Mouse (Mus musculus) liver, embryonic 11.5 days (tissue): ENCODE data around the gene Tanc1. TPM values are rescaled to one million over a fixed set of nuclear protein-coding genes. Genes with fewer than 3 reads are reported as not detected.
"Not testable (repeated sequence)": the region's sequence is repeated elsewhere in the genome, so short reads cannot be mapped to it uniquely, and the experiment has no call there.

ENCODE experiments used
- ATAC-seq: fragments of 200-750 bp; cut with Nextera tagmentation; replicated peaks from 2 replicates; pipeline ENCODE4 v1.8.0; 2017; ENCODE audit warnings: moderate number of reproducible peaks, mild to moderate bottlenecking, moderate TSS enrichment, moderate library complexity; ENCODE audit not compliant: low FRiP score
- DNase-seq: peaks from one replicate; pipeline ENCODE4 v3.0.0-alpha.2; 2017; ENCODE audit warnings: low spot score
- H3K27ac ChIP-seq: fragments of 300-500 bp; sonication (generic); 2 replicates; pipeline ENCODE4 v1.5.1; 2014; ENCODE audit warnings: mild to moderate bottlenecking, low read depth, low read length, control low read depth
- H3K27me3 ChIP-seq: fragments of 300-500 bp; sonication (generic); replicated peaks from 2 replicates; pipeline ENCODE4 v1.6.1; 2014; ENCODE audit warnings: low read length, mixed read lengths; ENCODE audit not compliant: control insufficient read depth, insufficient read depth
- H3K36me3 ChIP-seq: fragments of 300-500 bp; sonication (generic); 2 replicates; pipeline ENCODE4 v1.6.1; 2014; ENCODE audit warnings: mild to moderate bottlenecking, low read length, moderate library complexity, mixed read lengths; ENCODE audit not compliant: control insufficient read depth, insufficient read depth
- H3K4me1 ChIP-seq: fragments of 300-500 bp; sonication (generic); replicated peaks from 2 replicates; pipeline ENCODE4 v1.6.1; 2014; ENCODE audit warnings: low read length, mixed read lengths; ENCODE audit not compliant: control insufficient read depth, insufficient read depth
- H3K4me2 ChIP-seq: fragments of 300-500 bp; sonication (generic); 2 replicates; pipeline ENCODE4 v1.6.1; 2014; ENCODE audit warnings: mild to moderate bottlenecking, control low read depth, moderate library complexity
- H3K4me3 ChIP-seq: fragments of 300-500 bp; sonication (generic); 2 replicates; pipeline ENCODE4 v1.5.1; 2014; ENCODE audit warnings: low read depth, low read length, control low read depth
- H3K9ac ChIP-seq: fragments of 300-500 bp; sonication (generic); 2 replicates; pipeline ENCODE4 v1.6.1; 2014; ENCODE audit warnings: low read depth, low read length, control low read depth
- H3K9me3 ChIP-seq: fragments of 300-500 bp; sonication (generic); 2 replicates; pipeline ENCODE4 v1.6.1; 2016; ENCODE audit warnings: low read length, inconsistent platforms, mixed read lengths; ENCODE audit not compliant: control insufficient read depth
- WGBS: fragments of 180-500 bp; shearing (Covaris S2); extraction: QIAGEN DNeasy Blood & Tissue Kit; methylation state at CpG from one replicate; pipeline ENCODE4 v1.1.7; 2014; 5-methylcytosine and 5-hydroxymethylcytosine counted together
- polyA plus RNA-seq: library from polyadenylated mRNA; unstranded; fragments of >200 nt; fragmentation: Nextera tagmentation; extraction: Ambion mirVana; gene quantifications from 2 replicates; pipeline ENCODE4 v1.2.1, GENCODE M21; 2014

Tanc1 gene
- polyA plus RNA-seq, 1 experiment from 2014 or later = 12.5 TPM

DNA sequence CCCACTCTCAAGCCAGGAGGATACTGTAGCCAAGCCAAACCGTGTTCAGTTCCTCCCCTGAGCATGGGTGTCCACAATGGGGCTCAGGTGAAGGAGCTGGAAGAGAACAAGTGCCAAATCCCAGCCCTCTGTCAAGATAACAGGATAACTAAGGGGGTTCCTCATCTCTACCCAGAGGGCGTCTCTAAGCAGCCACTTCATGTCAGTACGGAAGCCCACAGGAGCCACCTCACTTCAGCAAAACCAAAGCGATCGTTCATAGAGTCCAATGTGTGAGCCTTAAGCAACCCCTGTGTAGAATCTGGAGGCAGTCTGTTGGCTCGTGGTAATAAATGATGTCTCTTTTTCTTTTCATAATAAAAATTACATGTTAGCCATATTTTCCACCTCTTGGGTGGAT is 232.0 kb downstream of the Tanc1 start:
- DNase-seq (no peak), ATAC-seq (no peak)
- Histone ChIP-seq H3K9me3 (no peaks in the 10 kb centered on the region), H3K27me3 (no peaks in the 10 kb centered on the region), H3K4me1 (peaks cover 13% of the 10 kb centered on the region), H3K9ac (no peak overlapping the region), H3K27ac (no peak overlapping the region), H3K4me3 (no peak overlapping the region), H3K4me2 (no peak overlapping the region), H3K36me3 (peaks cover 12% of the 10 kb centered on the region; the same call in 1 of the 2 replicates)
- WGBS = 86% methylated on average over 6 of the region's 6 CpGs

DNA sequence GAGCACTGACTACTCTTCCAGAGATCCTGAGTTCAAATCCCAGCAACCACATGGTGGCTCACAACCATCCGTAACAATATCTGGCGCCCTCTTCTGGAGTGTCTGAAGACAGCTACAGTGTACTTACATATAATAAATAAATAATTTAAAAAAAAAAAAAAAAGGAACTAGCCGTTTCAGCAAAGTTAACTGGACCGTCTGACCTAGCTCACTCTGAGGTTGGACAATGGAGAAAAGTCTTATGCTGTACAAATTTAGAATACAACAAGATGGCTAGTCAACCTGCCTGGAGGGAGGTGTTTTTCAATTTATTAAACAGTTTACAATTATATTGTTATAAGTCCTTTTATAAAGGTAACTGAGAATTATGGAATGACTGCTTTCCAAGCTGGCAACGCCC is 240.0 kb downstream of the Tanc1 start:
- not testable (repeated sequence) for H3K9ac ChIP-seq, ATAC-seq, H3K4me3 ChIP-seq, DNase-seq, H3K4me2 ChIP-seq, H3K9me3 ChIP-seq, H3K27ac ChIP-seq, H3K4me1 ChIP-seq, H3K36me3 ChIP-seq, H3K27me3 ChIP-seq
- 64% methylated on average over 3 of the region's 5 CpGs for WGBS

DNA sequence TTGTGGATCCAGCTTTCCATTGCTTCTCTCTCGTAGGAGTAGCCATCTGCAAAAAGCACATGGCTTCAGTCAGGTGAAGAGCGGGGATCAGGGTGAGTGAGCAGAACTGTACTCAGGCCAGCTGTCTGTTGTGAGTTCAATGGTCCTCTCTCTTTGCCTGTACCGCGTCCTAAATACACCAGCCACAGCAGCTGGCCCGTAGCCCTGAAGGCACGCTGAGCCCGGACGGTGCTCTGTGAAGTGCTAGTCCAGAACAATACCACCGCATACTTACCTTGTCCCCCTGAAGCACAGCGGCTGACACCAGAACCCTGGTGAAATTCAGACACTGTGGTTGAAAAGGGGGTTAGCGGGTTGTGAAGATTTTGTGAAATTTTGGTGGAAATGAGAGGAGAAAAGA is 241.1 kb downstream of the Tanc1 start:
- WGBS = 91% methylated on average over 11 of the region's 11 CpGs
- Histone ChIP-seq H3K4me3 (no peak overlapping the region), H3K27ac (no peak overlapping the region), H3K27me3 (no peaks in the 10 kb centered on the region), H3K36me3 (no peaks in the 10 kb centered on the region; the same call in 1 of the 2 replicates), H3K9me3 (no peaks in the 10 kb centered on the region), H3K4me2 (no peak overlapping the region), H3K4me1 (no peaks in the 10 kb centered on the region), H3K9ac (no peak overlapping the region)
- ATAC-seq = no peak
- no peak for DNase-seq

DNA sequence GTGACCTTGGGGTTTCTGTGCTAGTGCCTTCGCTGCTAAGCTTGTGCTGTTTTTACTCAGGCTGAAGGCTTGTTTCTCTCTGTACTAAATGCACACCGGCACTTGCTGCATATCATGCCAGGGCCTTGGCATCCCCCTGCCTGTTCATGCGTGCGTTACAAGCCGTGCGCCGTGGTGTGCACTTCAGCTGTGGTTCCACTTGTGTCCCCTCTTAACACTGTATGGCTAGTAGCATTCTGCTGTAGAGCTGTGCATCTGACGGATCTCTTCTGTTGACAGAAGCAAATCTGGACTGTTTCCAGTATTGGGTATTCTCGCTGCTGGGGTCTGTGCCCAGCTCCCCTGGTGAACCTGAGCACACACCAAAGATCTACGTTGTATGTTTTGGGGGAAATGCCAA is 241.7 kb downstream of the Tanc1 start:
- DNase-seq (no peak), ATAC-seq (no peak)
- H3K27me3 ChIP-seq = no peaks in the 10 kb centered on the region
- H3K4me2 ChIP-seq = no peak overlapping the region
- H3K27ac ChIP-seq = no peak overlapping the region
- no peaks in the 10 kb centered on the region for H3K4me1 ChIP-seq
- no peak overlapping the region for H3K4me3 ChIP-seq
- H3K9ac ChIP-seq = no peak overlapping the region
- WGBS = 90% methylated on average over 10 of the region's 10 CpGs
- no peaks in the 10 kb centered on the region; the same call in 1 of the 2 replicates for H3K36me3 ChIP-seq
- no peaks in the 10 kb centered on the region for H3K9me3 ChIP-seq

DNA sequence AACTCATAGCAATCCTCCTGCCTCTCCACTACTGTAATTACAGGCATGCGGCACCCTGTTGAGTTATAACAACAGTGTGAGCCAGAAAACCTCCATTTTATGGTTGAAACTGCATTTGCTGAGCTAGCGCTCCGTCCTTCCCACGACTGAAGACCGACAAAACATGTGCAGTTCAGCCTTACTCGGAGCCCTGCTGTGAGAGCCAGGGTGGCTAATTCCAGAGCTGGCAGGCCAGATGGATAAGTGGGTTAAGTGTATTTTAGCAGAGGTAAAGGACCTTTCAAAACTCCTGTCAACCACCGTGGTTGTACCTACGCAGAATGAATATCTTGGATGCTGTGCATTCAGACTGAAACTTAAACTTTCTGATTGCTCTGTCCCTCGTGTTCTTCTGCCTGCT is 242.5 kb downstream of the Tanc1 start:
- Histone ChIP-seq H3K9me3 (no peaks in the 10 kb centered on the region), H3K36me3 (no peaks in the 10 kb centered on the region; the same call in 1 of the 2 replicates), H3K4me2 (no peak overlapping the region), H3K9ac (no peak overlapping the region), H3K27ac (no peak overlapping the region), H3K4me3 (no peak overlapping the region), H3K27me3 (no peaks in the 10 kb centered on the region), H3K4me1 (no peaks in the 10 kb centered on the region)
- DNase-seq = no peak
- no peak for ATAC-seq
- WGBS = 87% methylated on average over 9 of the region's 9 CpGs

DNA sequence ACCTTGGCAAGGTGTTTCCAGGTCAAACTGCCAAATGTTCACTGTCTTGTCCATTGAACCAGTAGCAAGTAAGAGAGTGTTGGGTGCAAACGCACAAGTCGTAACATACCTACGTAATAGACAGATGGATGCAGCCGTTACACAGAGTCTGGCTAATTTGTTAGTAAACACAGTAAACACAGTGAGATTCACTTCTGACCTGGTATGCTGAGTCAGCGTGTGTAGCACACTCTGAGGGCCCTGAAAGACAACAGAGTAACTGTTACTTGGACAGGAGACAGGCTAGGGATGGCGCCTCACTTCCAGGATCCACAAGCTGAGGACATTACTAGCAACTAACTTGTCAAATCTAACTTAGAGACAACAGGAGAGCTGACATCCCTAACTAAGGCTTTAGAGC is 250.8 kb downstream of the Tanc1 start:
- 82% methylated on average over 6 of the region's 6 CpGs for WGBS
- DNase-seq = no peak
- no peaks in the 10 kb centered on the region for H3K27me3 ChIP-seq
- H3K36me3 ChIP-seq = no peaks in the 10 kb centered on the region; the same call in 1 of the 2 replicates
- H3K4me3 ChIP-seq = no peak overlapping the region
- H3K27ac ChIP-seq = no peak overlapping the region
- no peaks in the 10 kb centered on the region for H3K4me1 ChIP-seq
- no peaks in the 10 kb centered on the region for H3K9me3 ChIP-seq
- H3K9ac ChIP-seq = no peak overlapping the region
- no peak for ATAC-seq
- H3K4me2 ChIP-seq = no peak overlapping the region

DNA sequence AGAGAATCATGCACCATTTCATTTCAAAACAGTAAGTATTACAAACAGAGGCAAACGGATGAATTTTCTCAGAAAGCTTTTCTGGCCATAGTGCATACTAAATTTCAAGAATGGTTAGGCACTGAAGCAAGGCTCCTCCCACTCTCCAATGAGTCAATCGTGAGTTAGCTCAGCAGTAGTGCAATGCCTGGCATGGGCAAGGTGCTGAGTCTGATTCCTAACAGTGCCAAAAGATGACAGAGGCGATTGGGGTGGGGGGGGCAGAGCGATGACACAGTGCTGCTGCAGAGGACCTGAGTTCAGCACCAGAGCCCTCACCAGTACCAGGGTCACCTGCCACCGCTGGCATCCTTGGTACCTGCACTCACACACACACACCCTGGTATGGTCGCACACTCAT is 258.7 kb downstream of the Tanc1 start:
- Histone ChIP-seq H3K9me3 (no peaks in the 10 kb centered on the region), H3K4me2 (no peak overlapping the region), H3K4me3 (no peak overlapping the region), H3K27ac (no peak overlapping the region), H3K9ac (no peak overlapping the region), H3K36me3 (peaks cover 2% of the 10 kb centered on the region; the same call in 1 of the 2 replicates), H3K4me1 (no peaks in the 10 kb centered on the region), H3K27me3 (no peaks in the 10 kb centered on the region)
- no peak for DNase-seq
- no peak for ATAC-seq
- 90% methylated on average over 6 of the region's 6 CpGs for WGBS

DNA sequence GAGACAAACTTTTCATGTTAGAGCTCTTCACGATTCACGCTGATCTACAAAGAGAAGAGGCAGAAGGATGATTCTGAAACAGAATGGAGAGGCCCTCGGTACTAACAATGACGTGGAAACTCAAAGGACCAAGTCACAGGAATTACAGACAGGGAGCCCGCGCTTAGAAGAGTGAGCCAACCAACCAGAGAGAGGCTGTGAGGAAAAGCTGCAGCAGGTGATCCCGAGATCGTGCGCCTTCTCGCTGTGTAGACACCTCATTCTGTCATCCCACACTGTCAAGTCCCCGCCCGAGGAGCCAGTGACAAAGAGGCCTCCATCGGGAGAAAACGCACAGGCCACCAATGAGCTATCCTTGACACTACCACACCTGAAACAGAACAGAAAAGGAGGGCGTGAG is 264.6 kb downstream of the Tanc1 start:
- Histone ChIP-seq H3K4me2 (no peak overlapping the region), H3K4me3 (no peak overlapping the region), H3K36me3 (peaks cover 2% of the 10 kb centered on the region), H3K9ac (no peak overlapping the region), H3K27ac (no peak overlapping the region), H3K27me3 (no peaks in the 10 kb centered on the region), H3K4me1 (0 out of 2 replicates have a peak, but pooled peaks cover 2% of the 10 kb centered on the region), H3K9me3 (no peaks in the 10 kb centered on the region)
- no peak for ATAC-seq
- no peak for DNase-seq
- WGBS = 87% methylated on average over 15 of the region's 15 CpGs

DNA sequence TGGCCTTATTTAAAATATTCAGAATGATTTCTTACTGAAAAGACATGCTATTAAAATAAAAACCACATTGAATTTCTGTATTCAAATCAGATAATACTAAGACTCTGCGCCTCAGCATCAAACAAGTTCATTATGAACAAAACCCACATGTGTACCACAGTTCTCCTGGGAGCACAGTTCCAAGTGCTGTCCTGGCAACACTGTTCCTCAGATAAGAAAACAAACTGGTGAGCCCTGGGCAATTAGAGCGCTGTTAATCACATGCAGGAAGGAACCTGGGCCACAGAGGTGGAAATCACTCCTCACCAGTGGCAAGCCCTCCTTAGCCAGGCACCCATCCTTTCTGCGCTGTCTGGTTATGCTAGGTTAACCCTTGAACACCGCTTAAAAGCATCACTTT is 265.5 kb downstream of the Tanc1 start:
- Histone ChIP-seq H3K4me2 (no peak overlapping the region), H3K4me3 (no peak overlapping the region), H3K27ac (no peak overlapping the region), H3K4me1 (0 out of 2 replicates have a peak, but pooled peaks cover 5% of the 10 kb centered on the region), H3K27me3 (no peaks in the 10 kb centered on the region), H3K9me3 (no peaks in the 10 kb centered on the region), H3K36me3 (no peaks in the 10 kb centered on the region; the same call in 1 of the 2 replicates), H3K9ac (no peak overlapping the region)
- 75% methylated on average over 4 of the region's 4 CpGs for WGBS
- DNase-seq (no peak), ATAC-seq (no peak)
